ENCODE assay signal across 1 mouse cellular context in the genomic region with DNA sequence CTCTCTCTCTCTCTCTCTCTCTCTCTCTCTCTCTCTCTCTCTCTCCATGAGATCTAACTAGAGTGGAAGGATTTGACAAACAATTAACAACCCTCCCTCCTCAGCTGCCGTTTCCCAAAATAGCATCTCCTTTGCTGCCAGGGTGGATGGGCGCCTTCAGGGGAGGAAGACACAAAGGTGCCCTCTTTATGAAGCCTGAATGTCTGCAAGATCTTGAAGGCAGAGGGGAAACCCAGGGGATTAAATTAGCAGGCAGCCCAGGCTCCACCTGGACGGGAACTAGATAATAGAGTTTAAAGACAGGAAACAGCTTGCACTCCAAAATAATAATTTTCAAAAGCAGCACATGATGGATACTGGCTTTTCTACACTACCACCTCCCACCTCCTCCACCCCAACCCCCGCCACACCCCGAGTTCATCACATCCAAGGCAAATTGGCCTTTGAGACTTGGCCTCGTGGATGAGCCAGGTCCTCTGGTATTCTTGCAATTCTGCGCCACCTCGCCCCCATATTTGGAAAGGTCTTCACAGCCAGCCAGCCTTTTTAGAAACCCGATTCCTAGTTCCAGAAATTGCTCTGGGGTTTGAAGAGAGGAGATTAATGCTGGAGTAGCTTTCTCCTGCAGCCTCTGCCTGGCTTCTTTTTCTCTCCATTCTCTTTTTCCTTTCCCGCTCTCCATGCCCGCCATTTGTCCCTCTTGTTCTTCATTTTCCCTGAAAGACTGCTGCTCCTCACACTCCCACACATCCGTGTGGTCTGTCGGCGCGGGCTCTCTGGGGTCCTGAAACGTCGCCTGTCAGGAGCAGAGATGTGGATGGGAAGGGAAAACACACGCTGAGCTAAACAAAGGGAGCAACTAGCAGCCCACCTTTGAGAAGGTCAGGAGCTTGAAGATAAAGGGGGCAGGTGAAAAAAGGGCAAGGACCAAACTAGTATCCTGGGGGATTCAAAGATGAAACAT.
TF ChIP-seq lines count a peak whose summit lies in the region.

No protein-coding gene starts in this region.

TF ChIP-seq in CH12.LX, 34 proteins besides CTCF, POLR2A, EP300 and RAD21 (continued from another document):
- TF ChIP-seq UBTF (IDR thresholded peaks at IDR 0.05; ENCODE audit: low read depth, low read length) (no peak), MAFK (IDR thresholded peaks at IDR 0.05; ENCODE audit: insufficient replicate concordance, low read length) (no peak)
TF ChIP-seq in CH12.LX: peak in this region for 9.
